ENCODE assay signal across 10 mouse cellular contexts in the genomic region with DNA sequence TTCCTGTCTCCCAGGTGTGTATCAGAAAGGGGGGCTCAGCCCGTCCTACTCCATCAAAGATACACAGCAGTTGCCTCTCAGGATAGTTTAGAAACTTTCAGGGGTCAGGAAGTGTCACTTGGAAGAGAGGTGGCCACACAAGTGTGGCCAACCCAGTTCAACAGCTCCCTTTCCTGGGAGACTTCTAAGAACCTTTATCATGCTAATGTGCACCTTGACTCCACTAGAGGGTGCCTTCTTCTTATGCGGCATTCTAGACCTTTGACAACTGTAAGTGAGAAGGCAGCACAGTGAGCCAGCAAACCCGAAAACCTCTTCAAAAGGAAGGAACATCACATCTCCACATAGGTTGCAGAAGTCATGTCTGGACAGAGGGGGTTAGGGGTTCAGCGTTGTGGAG.
DNase-seq lines count a peak whose midpoint lies in the region; ATAC-seq lines count a peak whose summit lies in the region.
"Had no signal": no experiment of that assay in that cellular context is flagged by ENCODE, and none has a peak within 500 bp of the region (broad histone marks: within the 10 kb centered on the region; RNA-seq: fewer than 3 reads in every experiment).

No protein-coding gene starts in this region.

- H3K27me3 ChIP-seq in heart, embryonic 12.5 days (replicated peaks) = peaks cover 7% of the 10 kb centered on the region
- H3K27me3 ChIP-seq: limb, embryonic 13.5 days; stomach, embryonic 15.5 days had no signal

- peak; percentile 11 for DNase-seq in heart, adult 8-10 months (ENCODE audit: low spot score)
- DNase-seq in urinary bladder, postnatal 14 days (ENCODE audit: low spot score) = peak; percentile 15
- DNase-seq in urinary bladder, postnatal 10 days (ENCODE audit: low spot score) = no peak
- peak; percentile 60 for DNase-seq in embryo, embryonic 11 days
- DNase-seq in lung, postnatal 10 days = peak; percentile 54
- DNase-seq in spleen, postnatal 10 days (ENCODE audit: low spot score in 2 of 2) = no peak
- no peak for DNase-seq in gastrocnemius, postnatal 4 days (ENCODE audit: low spot score in 2 of 2)

- no peak overlapping the region for H3K9ac ChIP-seq in heart, embryonic 12.5 days
- H3K9ac ChIP-seq: limb, embryonic 13.5 days; stomach, embryonic 15.5 days had no signal

- no peaks in the 10 kb centered on the region for H3K36me3 ChIP-seq in heart, embryonic 12.5 days
- H3K36me3 ChIP-seq: limb, embryonic 13.5 days; stomach, embryonic 15.5 days had no signal

- WGBS in heart, embryonic 12.5 days = 25% methylated on average over 4 of the region's 4 CpGs

- no peak overlapping the region for H3K4me3 ChIP-seq in heart, embryonic 12.5 days
- H3K4me3 ChIP-seq: limb, embryonic 13.5 days; stomach, embryonic 15.5 days had no signal

- no peak for ATAC-seq in heart, embryonic 12.5 days (ENCODE audit: insufficient number of reproducible peaks, low FRiP score)

- no peaks in the 10 kb centered on the region for H3K9me3 ChIP-seq in heart, embryonic 12.5 days (replicated peaks)
- H3K9me3 ChIP-seq: limb, embryonic 13.5 days; stomach, embryonic 15.5 days had no signal

- H3K4me2 ChIP-seq in heart, embryonic 12.5 days = no peak overlapping the region
- H3K4me2 ChIP-seq: limb, embryonic 13.5 days; stomach, embryonic 15.5 days had no signal

- H3K27ac ChIP-seq in heart, embryonic 12.5 days (ENCODE audit: poor library complexity, severe bottlenecking) = no peak overlapping the region
- H3K27ac ChIP-seq: limb, embryonic 13.5 days; stomach, embryonic 15.5 days had no signal

- H3K4me1 ChIP-seq in heart, embryonic 12.5 days (replicated peaks) = peaks cover 4% of the 10 kb centered on the region; the same call in 1 of the 2 replicates
- H3K4me1 ChIP-seq: stomach, embryonic 15.5 days had no signal

Comparison
In these comparisons a context has a peak if more than half of its experiments do, and no peak if none do; other contexts are left out.
1. DNase-seq: peak in heart, adult 8-10 months (single experiment), urinary bladder, postnatal 14 days (single experiment), embryo, embryonic 11 days (single experiment) and lung, postnatal 10 days (single experiment); none in urinary bladder, postnatal 10 days (single experiment), spleen, postnatal 10 days (0 of 2) and gastrocnemius, postnatal 4 days (0 of 2).